17 mouse cellular contexts compared by ENCODE assay signal in genomic region chrX:53364668-53365383, GRCm38 (mm10).
"Had no signal": no experiment of that assay in that cellular context is flagged by ENCODE, and none has a peak within 500 bp of the region (broad histone marks: within the 10 kb centered on the region; RNA-seq: fewer than 3 reads in every experiment).

No protein-coding gene starts in this region.

- H3K27ac ChIP-seq: intestine, embryonic 15.5 days; layer of hippocampus, adult 2 months; midbrain, embryonic 12.5 days; neural tube, embryonic 13.5 days; stomach, embryonic 15.5 days had no signal

- H3K9me3 ChIP-seq: intestine, embryonic 15.5 days; midbrain, embryonic 12.5 days; neural tube, embryonic 13.5 days; stomach, embryonic 15.5 days had no signal

- H3K27me3 ChIP-seq: intestine, embryonic 15.5 days; midbrain, embryonic 12.5 days; neural tube, embryonic 13.5 days; stomach, embryonic 15.5 days had no signal

- H3K4me3 ChIP-seq: intestine, embryonic 15.5 days; layer of hippocampus, adult 2 months; midbrain, embryonic 12.5 days; neural tube, embryonic 13.5 days; stomach, embryonic 15.5 days had no signal

- H3K4me1 ChIP-seq: intestine, embryonic 15.5 days; midbrain, embryonic 12.5 days; stomach, embryonic 15.5 days had no signal

- H3K36me3 ChIP-seq: intestine, embryonic 15.5 days; midbrain, embryonic 12.5 days; neural tube, embryonic 13.5 days; stomach, embryonic 15.5 days had no signal

- H3K4me2 ChIP-seq: intestine, embryonic 15.5 days; midbrain, embryonic 12.5 days; neural tube, embryonic 13.5 days; stomach, embryonic 15.5 days had no signal

- ATAC-seq: intestine, embryonic 15.5 days; lung, postnatal 0 days; midbrain, embryonic 16.5 days had no signal

- DNase-seq: kidney, adult 18-20 months; kidney, postnatal 10 days; kidney, postnatal 4 days; left cerebral cortex, postnatal 4 days; lung, adult 2 months; lung, postnatal 36 days; retina, postnatal 1 day; right cerebral cortex, postnatal 14 days; thymus, adult 2 months; thymus, postnatal 36 days had no signal

- H3K9ac ChIP-seq: intestine, embryonic 15.5 days; midbrain, embryonic 12.5 days; neural tube, embryonic 13.5 days; stomach, embryonic 15.5 days had no signal
